Mouse (Mus musculus): ENCODE measurements at regions not wholly inside any gene's neighbourhood (a gene's known extent, or its start where the extent isn't known, plus 50 kb on each side); places are given as distances from the start of the nearest gene placed in this dataset.

GRCm38 (mm10) chr3:48911758-48912157, 845.4 kb downstream of the Pcdh18 start:
- no peak for DNase-seq (ENCODE audit: low spot score)

GRCm38 (mm10) chr3:48890403-48890802, 866.7 kb downstream of the Pcdh18 start:
- DNase-seq (ENCODE audit: low spot score) = no peak

GRCm38 (mm10) chr3:48887885-48888284, 869.2 kb downstream of the Pcdh18 start:
- no peak for DNase-seq (ENCODE audit: low spot score)

GRCm38 (mm10) chr3:48869527-48869926, 887.6 kb downstream of the Pcdh18 start:
- DNase-seq (ENCODE audit: low spot score) = no peak

- DNase-seq (ENCODE audit: low spot score) = peak; percentile 85
Measured at GRCm38 (mm10) chr3:48846049-48846653, 911.0 kb downstream of the Pcdh18 start.

GRCm38 (mm10) chr3:48840692-48841091, 916.4 kb downstream of the Pcdh18 start:
- no peak for DNase-seq (ENCODE audit: low spot score)

- DNase-seq (ENCODE audit: low spot score) = no peak
Measured at GRCm38 (mm10) chr3:48823360-48823759, 933.8 kb downstream of the Pcdh18 start.

GRCm38 (mm10) chr3:48804398-48804797, 952.7 kb downstream of the Pcdh18 start:
- DNase-seq (ENCODE audit: low spot score) = no peak

- no peak for DNase-seq (ENCODE audit: low spot score)
Measured at GRCm38 (mm10) chr3:48771709-48772108, 985.4 kb downstream of the Pcdh18 start.
